Mouse (Mus musculus) hindlimb bud, embryonic 11.5 days (tissue): ENCODE measurements around the gene Gm4553.
"Not testable (repeated sequence)": the region's sequence is repeated elsewhere in the genome, so short reads cannot be mapped to it uniquely, and the experiment has no call there.

Experiments
- DNase-seq: peaks from one replicate; pipeline ENCODE4 v3.0.0-alpha.2; 2012; ENCODE audit warnings: low read depth, low spot score; ENCODE audit errors: extremely low spot score

The Gm4553 gene

GRCm38 (mm10) chr7:142140696-142141095 lies 24.8 kb downstream of the Gm4553 start:
- no peak for DNase-seq

DNA sequence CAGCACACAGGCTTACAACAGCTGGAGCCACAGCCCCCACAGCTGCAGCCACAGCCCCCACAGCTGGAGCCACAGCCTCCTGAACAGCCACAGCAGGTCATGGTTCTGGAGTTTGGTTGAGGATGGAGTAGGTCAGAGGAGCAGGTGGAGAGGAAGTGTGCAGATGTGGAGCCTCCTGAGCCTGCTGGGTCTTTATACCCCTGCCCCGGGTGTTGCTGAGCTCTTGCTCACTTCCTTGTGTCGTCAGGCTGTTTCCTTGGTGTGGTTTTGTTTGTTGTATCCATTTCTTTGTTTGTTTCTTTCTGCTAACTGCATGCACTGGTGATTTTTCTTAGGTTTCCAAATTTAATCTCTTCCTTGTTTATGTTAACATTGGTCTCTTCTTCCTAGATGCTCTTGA lies 29.6 kb downstream of the Gm4553 start, which contains the start of gene Gm39115:
Gm39115 (minus strand) TSS at position 101 of the 400 bp plus-strand sequence.
- not testable (repeated sequence) for DNase-seq

DNA sequence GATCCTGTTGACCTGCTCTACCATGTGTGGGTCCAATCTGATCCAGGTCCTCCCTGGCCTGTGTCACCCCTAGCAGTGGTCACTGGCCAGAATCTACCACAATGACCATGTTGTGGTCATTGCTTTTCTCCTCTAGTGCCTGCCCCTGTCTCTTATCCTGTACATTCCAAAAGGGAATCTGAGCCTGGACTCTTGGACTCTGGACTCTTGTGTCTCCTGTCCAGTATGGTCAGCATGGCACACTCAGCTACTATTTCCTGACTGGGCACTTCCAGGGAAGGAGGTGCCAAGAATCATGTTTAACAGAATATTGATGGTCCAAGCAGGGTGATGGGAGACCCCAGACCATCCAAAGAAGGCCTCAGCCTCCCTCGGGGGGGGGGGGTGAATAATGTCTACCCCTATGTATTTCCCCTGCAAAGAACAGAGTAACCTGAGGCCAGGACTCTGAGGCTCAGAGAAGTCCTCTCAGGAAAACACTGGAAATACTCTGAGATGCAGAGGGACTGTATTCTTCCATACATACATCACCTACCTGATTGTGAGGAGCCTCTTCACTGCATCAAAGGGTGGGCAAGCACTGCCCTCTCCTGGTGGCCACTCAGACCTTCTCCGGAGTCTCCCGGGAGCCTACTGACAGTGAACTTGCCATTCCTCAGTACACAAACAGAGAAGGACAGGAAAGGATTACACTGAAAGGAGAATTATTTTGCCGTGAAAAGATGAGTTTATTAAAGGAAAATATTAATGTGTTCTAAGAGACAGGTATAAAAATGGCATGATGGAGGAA lies 31.1 kb downstream of the Gm4553 start:
- DNase-seq = no peak

- no peak for DNase-seq
Measured at GRCm38 (mm10) chr7:142128843-142129242, 36.7 kb downstream of the Gm4553 start.

DNA sequence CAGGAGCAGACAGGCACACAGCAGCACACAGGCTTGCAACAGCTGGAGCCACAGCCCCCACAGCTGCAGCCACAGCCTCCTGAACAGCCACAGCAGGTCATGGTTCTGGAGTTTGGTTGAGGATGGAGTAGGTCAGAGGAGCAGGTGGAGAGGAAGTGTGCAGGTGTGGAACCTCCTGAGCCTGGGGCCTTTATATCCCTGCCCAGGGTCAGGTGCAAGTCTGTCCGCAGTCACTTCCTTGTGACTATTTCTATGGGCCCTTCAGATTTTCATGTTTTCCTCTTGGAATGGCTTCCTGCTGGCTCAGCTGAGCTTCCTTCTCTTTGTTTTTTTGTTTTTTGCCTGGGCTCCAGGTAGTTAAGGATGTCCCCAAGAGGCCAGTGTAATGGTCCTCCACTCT lies 44.9 kb downstream of the Gm4553 start, which contains the start of gene Gm45618:
Gm45618 (minus strand) TSS at position 101 of the 400 bp plus-strand sequence.
- not testable (repeated sequence) for DNase-seq

DNA sequence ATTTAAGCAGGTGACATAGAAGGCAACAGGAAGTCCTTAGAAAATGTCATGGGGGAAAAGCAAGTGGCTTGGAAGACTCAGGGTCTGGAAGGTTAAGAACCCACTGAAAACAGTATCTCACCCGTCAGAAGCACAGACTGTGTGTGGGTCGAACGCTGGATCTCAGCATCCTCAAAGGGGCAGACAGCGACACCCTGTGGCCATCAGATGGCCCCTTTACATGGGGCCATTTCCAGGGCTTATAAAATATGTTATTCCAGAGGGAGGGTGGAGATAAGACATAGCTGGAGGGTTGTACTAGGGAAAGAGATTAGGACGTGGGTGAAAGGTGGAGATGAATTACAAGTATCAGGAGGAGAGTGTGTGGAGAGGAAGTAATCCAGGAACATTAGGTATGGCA lies 45.9 kb downstream of the Gm4553 start:
- no peak for DNase-seq
